Mouse (Mus musculus) embryonic fibroblast, embryonic 13.5 days (primary cell): ENCODE measurements around the gene Gnai1.

Experiments used
- CTCF ChIP-seq: IDR thresholded peaks from 2 replicates; pipeline ENCODE4 v1.5.1; 2011; ENCODE audit warnings: mild to moderate bottlenecking, control low read depth, low read length, moderate library complexity, borderline replicate concordance; ENCODE audit not compliant: insufficient read depth
- POLR2A ChIP-seq: IDR thresholded peaks from 2 replicates; pipeline ENCODE4 v1.6.1; 2011; ENCODE audit warnings: low read depth, mild to moderate bottlenecking, control low read depth, low read length, moderate library complexity

DNA sequence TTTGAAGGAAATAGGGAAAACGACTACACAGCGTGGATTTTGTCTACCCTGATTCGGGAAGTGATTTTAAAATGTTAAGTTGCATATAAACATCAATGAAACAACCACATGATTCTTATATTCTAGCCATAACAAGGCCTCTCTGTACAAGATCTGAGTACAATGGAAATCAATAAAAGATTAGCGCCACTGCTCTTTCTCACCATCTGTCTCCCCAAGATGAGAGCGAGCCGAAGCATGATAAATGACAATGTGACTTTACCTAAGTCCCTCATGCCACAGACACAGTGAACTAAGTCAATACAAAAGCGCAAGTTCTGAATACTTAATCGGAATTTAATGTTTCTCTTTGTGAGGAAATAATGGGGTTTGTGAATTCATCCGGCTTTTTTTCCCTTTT lies 36.6 kb downstream of the Gnai1 start:
- no peak for TF ChIP-seq CTCF
- no peak for TF ChIP-seq POLR2A
